Mouse (Mus musculus) heart, embryonic 12.5 days (tissue): ENCODE results near the gene Zic5. TPM values are rescaled to one million over a fixed set of nuclear protein-coding genes. Genes with fewer than 3 reads are reported as not detected.

ENCODE experiments used
- ATAC-seq: fragments of 200-750 bp; cut with Nextera tagmentation; 2 replicates; pipeline ENCODE4 v1.8.0; 2017; ENCODE audit warnings: moderate TSS enrichment, moderate library complexity; ENCODE audit not compliant: insufficient number of reproducible peaks, low FRiP score
- H3K27ac ChIP-seq: fragments of 300-500 bp; sonication (generic); 2 replicates; pipeline ENCODE4 v1.5.1; 2016; ENCODE audit warnings: mild to moderate bottlenecking, moderate library complexity; ENCODE audit not compliant: poor library complexity, severe bottlenecking
- H3K27me3 ChIP-seq: fragments of 300-500 bp; sonication (generic); replicated peaks from 2 replicates; pipeline ENCODE4 v1.6.1; 2016; ENCODE audit warnings: mild to moderate bottlenecking, moderate library complexity
- H3K36me3 ChIP-seq: fragments of 300-500 bp; sonication (generic); 2 replicates; pipeline ENCODE4 v1.6.1; 2016; ENCODE audit warnings: mild to moderate bottlenecking, moderate library complexity
- H3K4me1 ChIP-seq: fragments of 300-500 bp; sonication (generic); replicated peaks from 2 replicates; pipeline ENCODE4 v1.6.1; 2016; ENCODE audit warnings: mild to moderate bottlenecking
- H3K4me2 ChIP-seq: fragments of 300-500 bp; sonication (generic); 2 replicates; pipeline ENCODE4 v1.6.1; 2016; ENCODE audit warnings: mild to moderate bottlenecking, moderate library complexity
- H3K4me3 ChIP-seq: fragments of 300-500 bp; sonication (generic); 2 replicates; pipeline ENCODE4 v1.5.1; 2016; ENCODE audit warnings: mild to moderate bottlenecking
- H3K9ac ChIP-seq: fragments of 300-500 bp; sonication (generic); 2 replicates; pipeline ENCODE4 v1.6.1; 2016; ENCODE audit warnings: mild to moderate bottlenecking, moderate library complexity
- H3K9me3 ChIP-seq: fragments of 300-500 bp; sonication (generic); replicated peaks from 2 replicates; pipeline ENCODE4 v1.6.1; 2016; ENCODE audit warnings: mild to moderate bottlenecking, moderate library complexity
- WGBS: fragments of 180-500 bp; shearing (Covaris S2); methylation state at CpG from one replicate; pipeline ENCODE4 v1.1.7; 2016; 5-methylcytosine and 5-hydroxymethylcytosine counted together
- polyA plus RNA-seq: library from polyadenylated mRNA; unstranded; fragments of >200 nt; fragmentation: Nextera tagmentation; extraction: Ambion mirVana; gene quantifications from 2 replicates; pipeline ENCODE4 v1.2.1, GENCODE M21; 2016

Gene Zic5
- 0.04 TPM in 1 of 2 replicates, not detected in the other for polyA plus RNA-seq

DNA sequence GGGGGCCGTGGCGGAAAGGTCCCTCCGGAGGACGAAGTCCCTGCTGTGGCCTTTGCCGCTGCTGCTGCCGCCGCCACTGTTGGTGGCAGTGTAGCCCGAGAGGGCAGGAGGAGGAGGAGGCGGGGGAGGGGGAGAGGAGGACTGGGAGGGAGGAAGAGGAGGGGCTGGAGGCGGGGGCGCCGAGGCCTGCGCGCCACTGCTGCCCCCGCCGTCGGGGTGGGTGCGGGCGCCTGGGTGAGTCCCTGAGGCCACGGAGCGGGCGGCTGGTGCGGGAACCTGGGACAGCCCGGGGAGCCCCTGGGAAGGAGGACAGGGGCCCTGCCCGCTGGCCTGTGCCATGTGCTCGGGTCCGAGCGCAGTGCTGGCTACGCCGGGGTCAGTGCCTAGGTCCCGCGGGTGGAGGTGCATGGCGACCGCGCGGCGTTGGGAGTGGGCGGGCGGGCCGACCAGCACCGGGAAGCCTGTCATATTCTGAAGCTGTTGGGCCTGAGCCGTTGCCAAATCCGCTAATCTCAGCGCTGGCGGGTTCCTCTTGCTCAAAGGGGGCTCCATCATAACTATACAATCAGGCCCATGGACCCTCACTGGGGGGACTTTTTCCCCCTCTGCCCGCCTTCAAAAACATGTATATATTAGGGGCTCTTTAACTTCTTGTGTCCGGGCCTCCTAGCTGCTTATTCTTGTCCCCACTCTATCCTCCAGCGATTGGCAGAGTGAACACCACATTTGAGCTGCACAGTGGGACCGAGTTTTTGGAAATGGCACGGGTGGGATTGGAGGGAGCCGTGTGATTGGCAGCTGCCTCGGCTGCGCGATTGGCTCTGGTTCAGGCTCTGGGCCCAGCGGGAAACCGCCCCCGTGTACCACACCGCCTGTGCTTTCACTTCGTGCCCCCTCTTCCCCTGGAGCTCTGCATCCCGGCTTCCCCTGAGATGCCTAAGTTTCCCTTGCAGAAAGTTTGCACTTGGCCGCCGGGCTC is at the start of gene Zic5:
Zic5 (minus strand) TSS at position 915 of the 979 bp plus-strand sequence.
- Histone ChIP-seq H3K4me1 (peaks cover 19% of the 10 kb centered on the region), H3K4me3 (peak within 1 kb of the TSS; percentile 64), H3K4me2 (peak within 1 kb of the TSS; percentile 98), H3K9me3 (no peaks in the 10 kb centered on the region), H3K27me3 (peaks cover 89% of the 10 kb centered on the region), H3K9ac (peak within 1 kb of the TSS; percentile 3), H3K36me3 (no peaks in the 10 kb centered on the region), H3K27ac (no peak within 1 kb of the TSS)
- WGBS: under 1% methylated on average over 49 of the region's 62 CpGs
- ATAC-seq: peak; percentile 29; the same call in 1 of the 2 replicates

DNA sequence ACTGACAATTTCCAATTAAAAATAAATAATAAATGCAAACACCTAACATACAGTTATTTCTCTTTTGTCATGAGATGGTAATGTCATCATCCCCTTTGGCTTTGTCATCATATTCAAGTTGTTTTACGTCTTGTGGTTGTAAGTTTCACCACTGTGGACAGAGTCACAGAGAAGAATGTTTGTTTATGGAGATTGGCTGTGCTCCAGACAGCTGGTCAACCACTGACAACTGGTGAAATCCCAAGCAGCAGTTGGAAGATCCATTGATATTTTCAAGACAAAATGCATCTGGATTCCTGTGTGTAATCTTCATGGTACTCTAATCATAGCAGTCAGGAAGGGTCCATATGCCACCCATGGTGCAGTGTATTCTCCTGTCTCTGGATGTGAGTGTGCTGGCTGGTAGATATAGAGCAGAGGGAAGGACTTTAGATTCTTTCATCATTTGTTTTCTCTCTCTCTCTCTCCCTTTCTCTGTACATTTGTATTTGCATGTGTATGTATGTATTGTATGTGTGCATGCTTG is 48.1 kb upstream of the Zic5 start:
- H3K4me3 ChIP-seq: no peak overlapping the region
- no peak overlapping the region for H3K4me2 ChIP-seq
- peaks cover 11% of the 10 kb centered on the region; the same call in 1 of the 2 replicates for H3K27me3 ChIP-seq
- 36% methylated on average over 1 of the region's 1 CpGs for WGBS
- no peak for ATAC-seq
- H3K27ac ChIP-seq: no peak overlapping the region
- no peaks in the 10 kb centered on the region for H3K9me3 ChIP-seq
- no peaks in the 10 kb centered on the region for H3K4me1 ChIP-seq
- no peak overlapping the region for H3K9ac ChIP-seq
- H3K36me3 ChIP-seq: no peaks in the 10 kb centered on the region

DNA sequence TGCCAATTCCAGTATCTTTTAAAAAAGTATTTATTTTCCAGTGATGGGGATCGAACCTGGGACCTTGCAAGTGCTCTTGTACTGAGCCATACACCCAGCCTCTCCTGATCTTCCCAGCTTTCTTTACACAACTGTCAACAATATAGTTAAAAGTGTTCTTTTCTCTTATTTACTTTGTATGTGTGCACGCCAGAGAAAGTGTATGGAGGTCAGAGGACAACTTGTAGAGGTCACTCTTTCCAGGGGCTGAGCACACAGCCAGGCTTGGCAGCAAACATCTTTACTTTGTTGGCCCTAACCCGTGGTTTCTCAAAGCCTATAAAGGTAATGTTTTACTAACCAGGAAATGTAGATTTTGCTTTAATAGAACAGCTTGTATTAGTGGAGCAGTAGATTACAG is 46.0 kb upstream of the Zic5 start:
- H3K4me3 ChIP-seq: no peak overlapping the region
- 66% methylated on average over 3 of the region's 3 CpGs for WGBS
- ATAC-seq: no peak

DNA sequence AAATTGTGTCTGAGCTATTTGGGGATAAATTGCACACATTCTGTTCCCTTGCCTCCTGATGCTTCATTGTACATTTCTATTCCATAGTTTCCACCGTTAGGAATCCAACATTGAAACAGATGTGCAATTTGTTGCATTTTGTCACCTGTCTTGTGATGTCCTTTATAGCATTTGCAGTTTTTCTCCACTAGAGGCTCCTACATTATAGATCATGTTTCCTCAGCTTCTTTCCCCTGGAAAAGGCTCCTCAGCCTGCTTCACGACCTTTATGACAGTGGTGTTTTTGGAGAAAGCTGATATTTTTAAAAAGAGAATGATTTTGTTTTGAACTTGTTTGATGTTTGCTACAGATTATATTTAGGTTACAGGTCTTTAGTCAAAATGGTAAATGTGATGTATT is 43.6 kb upstream of the Zic5 start:
- no peak overlapping the region for H3K9ac ChIP-seq
- H3K4me3 ChIP-seq: no peak overlapping the region
- H3K9me3 ChIP-seq: no peaks in the 10 kb centered on the region
- no peak for ATAC-seq
- 23% methylated on average over 2 of the region's 2 CpGs for WGBS
- no peak overlapping the region for H3K4me2 ChIP-seq
- H3K36me3 ChIP-seq: no peaks in the 10 kb centered on the region
- H3K27ac ChIP-seq: no peak overlapping the region
- peaks cover 11% of the 10 kb centered on the region; the same call in 1 of the 2 replicates for H3K27me3 ChIP-seq
- H3K4me1 ChIP-seq: no peaks in the 10 kb centered on the region

More for the DNA sequence above, 46.0 kb upstream of the Zic5 start:
- Histone ChIP-seq H3K4me1 (no peaks in the 10 kb centered on the region), H3K27ac (no peak overlapping the region), H3K4me2 (no peak overlapping the region), H3K36me3 (no peaks in the 10 kb centered on the region), H3K9ac (no peak overlapping the region), H3K27me3 (peaks cover 11% of the 10 kb centered on the region; the same call in 1 of the 2 replicates), H3K9me3 (no peaks in the 10 kb centered on the region)

DNA sequence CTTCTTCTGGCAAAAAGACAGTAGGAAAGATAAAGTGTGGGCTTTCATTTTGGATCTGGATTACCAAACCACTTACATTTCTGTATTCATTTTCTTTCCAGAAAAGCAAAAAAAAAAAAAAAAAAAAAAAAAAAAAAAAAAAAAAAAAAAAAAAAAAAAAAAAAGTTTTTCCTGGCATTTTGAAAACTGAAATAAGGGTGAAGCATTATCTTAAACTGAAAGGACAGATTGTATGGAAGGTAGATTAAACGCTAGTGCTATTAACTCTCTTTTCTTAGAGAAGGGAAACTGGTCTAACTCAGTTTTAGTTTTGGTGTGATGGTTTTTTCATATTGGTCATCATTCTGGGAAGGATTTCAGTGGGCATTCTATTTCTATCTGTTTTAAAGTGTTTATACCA is 26.5 kb upstream of the Zic5 start:
- H3K27ac ChIP-seq: no peak overlapping the region
- no peak overlapping the region for H3K4me2 ChIP-seq
- no peaks in the 10 kb centered on the region for H3K36me3 ChIP-seq
- no peak overlapping the region for H3K4me3 ChIP-seq
- H3K27me3 ChIP-seq: peaks cover 56% of the 10 kb centered on the region
- 64% methylated on average over 1 of the region's 1 CpGs for WGBS
- peaks cover 8% of the 10 kb centered on the region for H3K4me1 ChIP-seq
- peaks cover 8% of the 10 kb centered on the region for H3K9me3 ChIP-seq
- no peak overlapping the region for H3K9ac ChIP-seq
- ATAC-seq: no peak

DNA sequence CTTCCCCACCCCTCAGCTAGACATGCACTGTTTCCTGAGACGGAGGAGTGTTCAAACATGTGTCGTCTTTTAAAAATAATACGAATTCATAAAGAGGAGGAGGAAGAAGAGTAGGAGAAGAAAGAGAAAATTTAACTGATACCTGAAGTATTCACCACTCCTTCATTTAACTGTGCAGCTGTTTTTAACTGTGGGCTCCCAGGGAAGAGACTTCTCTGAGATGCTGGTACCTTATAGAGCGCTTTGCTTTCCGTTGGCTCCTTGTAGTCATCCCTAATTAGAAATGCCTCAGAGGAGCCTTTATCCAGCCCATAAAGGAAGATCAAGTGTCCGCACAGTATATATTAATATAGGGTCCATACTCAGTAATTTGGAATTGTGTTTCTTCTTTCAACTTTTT is 26.0 kb upstream of the Zic5 start:
- H3K9ac ChIP-seq: no peak overlapping the region
- H3K4me2 ChIP-seq: no peak overlapping the region
- H3K9me3 ChIP-seq: peaks cover 8% of the 10 kb centered on the region
- no peak overlapping the region for H3K4me3 ChIP-seq
- no peaks in the 10 kb centered on the region for H3K36me3 ChIP-seq
- WGBS: 79% methylated on average over 6 of the region's 6 CpGs
- no peak for ATAC-seq
- peaks cover 8% of the 10 kb centered on the region for H3K4me1 ChIP-seq
- no peak overlapping the region for H3K27ac ChIP-seq
- H3K27me3 ChIP-seq: peaks cover 57% of the 10 kb centered on the region

DNA sequence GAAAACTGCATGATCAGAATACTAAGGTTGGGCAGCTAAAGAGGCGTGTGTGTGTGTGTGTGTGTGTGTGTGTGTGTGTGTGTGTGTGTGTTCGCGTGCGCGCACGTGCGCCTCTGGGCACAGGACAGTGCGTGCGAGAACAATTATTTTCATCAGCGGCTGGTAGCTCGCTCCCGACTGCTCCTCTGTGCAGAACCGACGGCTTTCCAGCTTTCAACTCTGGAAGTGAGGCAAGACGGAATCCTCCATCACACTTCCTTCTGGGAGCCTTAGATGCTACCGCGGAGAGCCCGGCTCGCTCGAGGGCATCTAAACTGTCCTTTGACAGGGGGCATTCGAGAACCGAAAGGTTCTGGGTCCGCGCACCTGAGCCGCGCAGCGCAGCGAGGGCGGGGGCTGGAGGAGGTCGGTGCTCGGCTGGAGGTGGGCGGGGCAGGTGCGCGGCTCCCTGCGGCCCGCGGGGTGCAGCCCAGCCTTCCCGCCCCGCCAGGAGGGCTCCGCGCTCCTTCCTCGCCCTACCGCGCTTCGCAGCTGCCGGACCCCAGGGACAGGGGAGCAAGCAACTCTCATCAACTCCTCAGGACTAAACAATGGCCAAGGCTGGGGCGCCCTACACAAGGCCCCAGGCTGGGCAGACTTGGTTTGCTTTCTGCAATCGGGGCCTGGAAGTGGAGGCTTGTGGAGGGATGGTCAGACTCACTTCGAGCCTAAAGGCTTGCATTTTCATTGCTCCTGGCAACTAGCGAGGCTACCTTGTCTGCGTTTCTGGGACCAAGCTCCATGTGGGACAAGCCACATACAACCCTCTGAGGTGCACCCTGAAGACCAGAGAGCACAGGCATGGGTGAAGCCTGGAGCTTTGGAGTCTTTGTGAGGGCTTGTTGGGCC is 25.2 kb upstream of the Zic5 start, which contains the start of gene Gm10837:
Gm10837 (plus strand) TSS at position 146 of the 888 bp plus-strand sequence.
- Histone ChIP-seq H3K27me3 (peaks cover 65% of the 10 kb centered on the region), H3K4me3 (peak within 1 kb of the TSS; percentile 41), H3K9me3 (peaks cover 8% of the 10 kb centered on the region), H3K36me3 (no peaks in the 10 kb centered on the region), H3K4me2 (peak within 1 kb of the TSS; percentile 65), H3K27ac (no peak within 1 kb of the TSS), H3K4me1 (peaks cover 8% of the 10 kb centered on the region), H3K9ac (no peak within 1 kb of the TSS)
- no peak for ATAC-seq
- WGBS: 2% methylated on average over 51 of the region's 51 CpGs

DNA sequence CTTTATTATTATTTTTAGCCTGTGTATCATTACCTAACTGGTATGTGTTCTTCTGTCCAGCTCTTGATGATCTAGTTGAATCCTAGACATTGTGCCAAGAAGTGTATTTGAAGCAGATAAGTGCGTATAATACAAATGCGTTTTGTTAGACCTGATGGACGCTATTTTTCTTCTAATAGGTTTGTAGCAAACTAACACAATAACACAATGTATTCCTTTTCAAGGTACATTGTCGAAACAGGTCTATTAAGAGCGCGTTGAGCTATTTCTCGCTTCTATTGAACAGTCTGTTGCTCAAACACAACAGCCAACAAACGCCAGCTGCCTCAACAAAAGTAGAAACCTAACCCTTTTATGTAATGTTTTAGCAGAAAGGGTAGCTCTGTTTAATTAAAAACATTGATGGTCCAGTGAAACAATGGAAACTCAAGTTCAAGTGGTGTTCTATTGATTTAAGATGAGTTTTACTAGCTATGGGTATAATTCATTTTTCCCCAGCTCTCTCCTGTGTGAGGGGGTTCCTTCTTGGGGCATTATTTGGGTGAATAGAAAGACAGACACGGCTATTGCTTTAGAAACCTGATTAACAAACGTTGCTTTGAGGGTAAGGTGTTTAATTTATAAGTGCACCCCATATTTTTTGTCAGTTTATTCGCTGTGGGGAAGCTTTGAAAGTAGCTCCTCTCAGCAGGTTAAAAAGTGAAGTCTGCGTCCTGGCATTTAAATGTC is 24.4 kb upstream of the Zic5 start:
- peak overlapping the region; percentile 65 for H3K4me2 ChIP-seq
- H3K9ac ChIP-seq: no peak overlapping the region
- 4% methylated on average over 12 of the region's 12 CpGs for WGBS
- H3K27ac ChIP-seq: no peak overlapping the region
- H3K36me3 ChIP-seq: no peaks in the 10 kb centered on the region
- H3K4me3 ChIP-seq: 0 out of 2 replicates have a peak overlapping the region, but pooled peaks have one; percentile 41
- peaks cover 8% of the 10 kb centered on the region for H3K4me1 ChIP-seq
- peaks cover 8% of the 10 kb centered on the region for H3K9me3 ChIP-seq
- peaks cover 69% of the 10 kb centered on the region for H3K27me3 ChIP-seq
- ATAC-seq: no peak

DNA sequence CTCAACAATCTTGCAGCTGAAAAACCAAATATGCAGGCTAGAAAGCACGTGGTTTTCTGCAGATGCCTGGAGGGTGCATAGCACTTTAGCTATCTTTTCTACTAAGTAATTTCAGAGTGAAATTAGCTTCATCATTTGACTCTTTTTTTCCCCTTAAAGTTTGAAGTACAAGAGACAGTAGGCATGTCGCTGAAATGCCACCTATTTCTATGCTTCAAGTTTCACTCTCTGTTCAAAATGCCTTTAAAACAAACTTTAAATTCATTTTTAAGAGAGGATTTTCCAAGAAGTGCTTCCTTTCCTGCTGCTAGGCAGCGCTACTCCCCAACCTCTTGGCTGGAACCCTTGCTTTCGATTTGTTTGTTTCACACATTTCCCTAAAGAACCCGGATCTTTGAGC is 23.6 kb upstream of the Zic5 start:
- no peak overlapping the region for H3K9ac ChIP-seq
- H3K27ac ChIP-seq: no peak overlapping the region
- H3K36me3 ChIP-seq: no peaks in the 10 kb centered on the region
- H3K4me1 ChIP-seq: peaks cover 8% of the 10 kb centered on the region
- H3K4me2 ChIP-seq: no peak overlapping the region
- peaks cover 71% of the 10 kb centered on the region for H3K27me3 ChIP-seq
- no peak overlapping the region for H3K4me3 ChIP-seq
- no peak for ATAC-seq
- peaks cover 4% of the 10 kb centered on the region; the same call in 1 of the 2 replicates for H3K9me3 ChIP-seq
- under 1% methylated on average over 5 of the region's 5 CpGs for WGBS

DNA sequence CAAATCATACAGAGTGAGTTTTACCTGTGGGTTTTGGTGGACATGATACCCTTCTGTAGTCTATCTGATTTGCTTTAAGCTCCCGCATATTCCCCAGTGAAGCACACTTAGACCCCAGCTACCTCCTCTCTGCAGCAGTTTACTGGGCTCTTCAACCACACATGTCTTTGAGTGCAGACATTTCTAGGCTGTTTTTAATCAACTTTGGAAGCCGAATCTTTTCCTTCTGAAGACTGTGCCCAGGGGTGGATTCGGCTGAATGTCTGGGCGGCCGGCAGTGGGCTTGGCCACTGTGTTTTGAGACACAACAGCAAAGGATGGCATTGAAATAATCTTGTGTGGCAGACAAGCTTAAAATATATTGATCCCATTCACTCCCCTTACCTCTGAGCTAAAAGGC is 21.9 kb upstream of the Zic5 start:
- Histone ChIP-seq H3K4me2 (no peak overlapping the region), H3K27ac (no peak overlapping the region), H3K4me3 (no peak overlapping the region), H3K36me3 (no peaks in the 10 kb centered on the region), H3K9me3 (no peaks in the 10 kb centered on the region), H3K4me1 (peaks cover 8% of the 10 kb centered on the region), H3K27me3 (peaks cover 74% of the 10 kb centered on the region), H3K9ac (no peak overlapping the region)
- no peak for ATAC-seq
- 3% methylated on average over 5 of the region's 5 CpGs for WGBS
